Mouse (Mus musculus) cerebellum, adult 2 months (tissue): Measurements from ENCODE around the gene Sh3gl2.

Experiments used
- CTCF ChIP-seq: fragments of 200-500 bp; IDR thresholded peaks from 2 replicates; pipeline ENCODE4 v1.5.1; 2011; ENCODE audit warnings: low read depth, mild to moderate bottlenecking, control low read depth, low read length, moderate library complexity, borderline replicate concordance; ENCODE audit not compliant: insufficient read depth
- POLR2A ChIP-seq: fragments of 200-500 bp; IDR thresholded peaks from 2 replicates; pipeline ENCODE4 v1.6.1; 2011; ENCODE audit warnings: low read length, control low read depth, borderline replicate concordance; ENCODE audit not compliant: insufficient read depth

DNA sequence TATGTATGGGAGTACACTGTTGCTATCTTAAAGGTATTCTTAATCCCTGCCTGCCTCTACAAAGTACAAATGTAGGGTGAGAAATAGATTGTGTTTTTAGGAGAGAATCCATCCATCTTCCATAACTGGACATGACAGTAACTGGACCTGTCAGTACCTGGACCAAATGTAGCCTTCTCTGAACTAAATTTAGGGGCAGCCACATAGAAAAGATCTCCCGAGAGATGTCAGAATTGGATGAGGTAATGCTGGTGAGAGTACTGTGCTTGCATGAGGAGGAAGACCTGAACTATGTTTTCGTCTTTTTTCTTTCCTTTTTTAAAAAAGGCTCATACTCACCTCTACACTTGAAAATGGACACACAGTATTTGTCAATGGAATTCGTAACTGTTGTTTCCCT is 6.0 kb downstream of the Sh3gl2 start:
- TF ChIP-seq CTCF (no peak), POLR2A (no peak)
